Mouse (Mus musculus) bone marrow macrophage, adult 2 months (primary cell): ENCODE data around the gene Vamp4. TPM values are rescaled to one million over a fixed set of nuclear protein-coding genes. Genes with fewer than 3 reads are reported as not detected.

Source experiments
- H3K27ac ChIP-seq: 2 replicates; pipeline ENCODE4 v1.5.1; 2012; ENCODE audit warnings: low read depth, low read length; ENCODE audit not compliant: insufficient read depth
- H3K4me1 ChIP-seq: 2 replicates; pipeline ENCODE4 v1.6.1; 2012; ENCODE audit warnings: low read length; ENCODE audit not compliant: control insufficient read depth, insufficient read depth
- H3K4me3 ChIP-seq: 2 replicates; pipeline ENCODE4 v1.5.1; 2012; ENCODE audit warnings: mild to moderate bottlenecking, low read length, moderate library complexity; ENCODE audit not compliant: insufficient read depth
- CTCF ChIP-seq: IDR thresholded peaks from 2 replicates; pipeline ENCODE4 v1.5.1; 2012; ENCODE audit warnings: low read depth, mild to moderate bottlenecking, low read length, moderate library complexity
- POLR2A ChIP-seq: IDR thresholded peaks from 2 replicates; pipeline ENCODE4 v1.6.1; 2012; ENCODE audit warnings: mild to moderate bottlenecking, low read depth, low read length, borderline replicate concordance
- polyA plus RNA-seq: library from polyadenylated mRNA; stranded (reverse); fragments of >200 nt; gene quantifications from 2 replicates; pipeline ENCODE4 v1.2.4, GENCODE M21; 2012; ENCODE audit not compliant: missing spikeins, insufficient read depth, insufficient read length

Gene Vamp4
- 75.5 and 78.8 TPM in 2 replicates for polyA plus RNA-seq

GRCm38 (mm10) chr1:162570260-162570748 lies at the start of gene Vamp4:
Gene Vamp4, plus strand, starts transcription at chr1:162570515.
- TF ChIP-seq POLR2A (no peak), CTCF (no peak; the same call in 1 of the 2 replicates)
- Histone ChIP-seq H3K4me1 (peaks cover 31% of the 10 kb centered on the region), H3K27ac (peak within 1 kb of the TSS; percentile 67), H3K4me3 (peak within 1 kb of the TSS; percentile 98)

- TF ChIP-seq POLR2A (no peak), CTCF (no peak)
Observed at GRCm38 (mm10) chr1:162529651-162530050, 40.7 kb upstream of the Vamp4 start.

GRCm38 (mm10) chr1:162530666-162531065 lies 39.6 kb upstream of the Vamp4 start:
- Histone ChIP-seq H3K4me1 (no peaks in the 10 kb centered on the region), H3K27ac (no peak overlapping the region), H3K4me3 (no peak overlapping the region)
- TF ChIP-seq CTCF (no peak), POLR2A (no peak)

More at GRCm38 (mm10) chr1:162529651-162530050, 40.7 kb upstream of the Vamp4 start:
- H3K4me3 ChIP-seq = no peak overlapping the region
- no peak overlapping the region for H3K27ac ChIP-seq
- H3K4me1 ChIP-seq = no peaks in the 10 kb centered on the region

- Histone ChIP-seq H3K27ac (no peak overlapping the region), H3K4me3 (no peak overlapping the region), H3K4me1 (no peaks in the 10 kb centered on the region)
- TF ChIP-seq CTCF = no peak
- TF ChIP-seq POLR2A = no peak
Observed at GRCm38 (mm10) chr1:162531584-162531983, 38.7 kb upstream of the Vamp4 start.

GRCm38 (mm10) chr1:162532330-162532729 lies 38.0 kb upstream of the Vamp4 start:
- TF ChIP-seq CTCF = no peak
- no peak overlapping the region for H3K4me3 ChIP-seq
- no peak overlapping the region for H3K27ac ChIP-seq
- no peaks in the 10 kb centered on the region for H3K4me1 ChIP-seq

GRCm38 (mm10) chr1:162533766-162534560 lies 36.4 kb upstream of the Vamp4 start:
- Histone ChIP-seq H3K4me3 (no peak overlapping the region), H3K27ac (no peak overlapping the region), H3K4me1 (no peaks in the 10 kb centered on the region)
- TF ChIP-seq CTCF = no peak
- no peak for TF ChIP-seq POLR2A

- no peak overlapping the region for H3K4me3 ChIP-seq
- H3K4me1 ChIP-seq = peaks cover 7% of the 10 kb centered on the region
- TF ChIP-seq POLR2A = no peak
- TF ChIP-seq CTCF = no peak
- no peak overlapping the region for H3K27ac ChIP-seq
Observed at GRCm38 (mm10) chr1:162543231-162543630, 27.1 kb upstream of the Vamp4 start.

GRCm38 (mm10) chr1:162547607-162548006 lies 22.7 kb upstream of the Vamp4 start:
- Histone ChIP-seq H3K4me1 (peaks cover 10% of the 10 kb centered on the region), H3K4me3 (peak overlapping the region; percentile 98), H3K27ac (peak overlapping the region; percentile 68)
- TF ChIP-seq CTCF (no peak), POLR2A (no peak)

- peaks cover 10% of the 10 kb centered on the region for H3K4me1 ChIP-seq
- TF ChIP-seq POLR2A (no peak; the same call in 1 of the 2 replicates), CTCF (no peak)
- peak within 1 kb of the TSS; percentile 68 for H3K27ac ChIP-seq
- peak within 1 kb of the TSS; percentile 98 for H3K4me3 ChIP-seq
Observed at GRCm38 (mm10) chr1:162548016-162548916, 22.0 kb upstream of the Vamp4 start, which contains the start of gene Mettl13. Gene Mettl13, minus strand, starts transcription at chr1:162548551.
